In the genomic region with DNA sequence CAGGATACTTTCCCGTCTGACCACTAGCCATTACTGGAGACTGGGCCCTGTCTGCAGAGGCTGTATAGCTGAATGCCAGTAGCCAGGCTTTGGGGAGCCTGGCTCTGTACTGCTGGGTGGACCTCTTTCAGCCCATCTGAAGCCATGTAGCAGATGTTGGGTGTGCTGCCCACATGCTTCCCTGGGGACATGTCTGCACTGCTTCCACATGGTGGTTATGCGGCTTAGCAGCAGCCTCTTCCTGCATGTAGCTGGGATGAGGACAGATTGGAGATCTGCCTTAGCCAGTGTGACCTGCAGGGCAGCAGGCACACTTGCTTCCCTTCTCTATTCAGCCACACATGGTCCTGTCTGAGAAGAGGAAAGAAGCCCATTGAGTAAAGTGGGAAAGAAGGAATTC, we compare ENCODE assay signal across 23 mouse cellular contexts. TPM values are rescaled to one million over a fixed set of nuclear protein-coding genes. Genes with fewer than 3 reads are reported as not detected.
"Had no signal": no experiment of that assay in that cellular context is flagged by ENCODE, and none has a peak within 500 bp of the region (broad histone marks: within the 10 kb centered on the region; RNA-seq: fewer than 3 reads in every experiment).

No protein-coding gene starts in this region.

- H3K27me3 ChIP-seq: kidney, embryonic 15.5 days; limb, embryonic 13.5 days; liver, embryonic 13.5 days; midbrain, embryonic 13.5 days had no signal

- DNase-seq: kidney, adult 11 months; kidney, adult 8-10 months; kidney, postnatal 10 days; kidney, postnatal 36 days; layer of hippocampus, adult 9-11 months; liver; liver, embryonic 13.5 days; lung, adult 2 months; lung, postnatal 14 days; lung, postnatal 4 days; right cerebral cortex, adult 18-20 months; right cerebral cortex, postnatal 14 days; right cerebral cortex, postnatal 4 days; thymus, adult 2 months; thymus, postnatal 14 days had no signal

- H3K4me1 ChIP-seq: limb, embryonic 10.5 days; limb, embryonic 13.5 days; midbrain, embryonic 10.5 days had no signal

- H3K9ac ChIP-seq: kidney, embryonic 15.5 days; limb, embryonic 13.5 days; liver, embryonic 13.5 days; midbrain, embryonic 13.5 days had no signal

- ATAC-seq: midbrain, embryonic 13.5 days; midbrain, embryonic 16.5 days had no signal

- H3K27ac ChIP-seq: kidney, embryonic 15.5 days; limb, embryonic 10.5 days; limb, embryonic 13.5 days; liver, embryonic 13.5 days; midbrain, embryonic 10.5 days; midbrain, embryonic 13.5 days; stomach, postnatal 0 days had no signal

- H3K4me2 ChIP-seq: kidney, embryonic 15.5 days; limb, embryonic 13.5 days; liver, embryonic 13.5 days; midbrain, embryonic 13.5 days had no signal

- H3K9me3 ChIP-seq: kidney, embryonic 15.5 days; limb, embryonic 10.5 days; limb, embryonic 13.5 days; liver, embryonic 13.5 days; midbrain, embryonic 10.5 days; midbrain, embryonic 13.5 days had no signal

- H3K4me3 ChIP-seq: kidney, embryonic 15.5 days; limb, embryonic 10.5 days; limb, embryonic 13.5 days; liver, embryonic 13.5 days; midbrain, embryonic 10.5 days; midbrain, embryonic 13.5 days had no signal

RNA-seq across cellular contexts. Expression of gene Chat, which starts 56.5 kb away (rescaled TPM):
- polyA plus RNA-seq: kidney, embryonic 15.5 days; limb, embryonic 10.5 days; limb, embryonic 13.5 days; liver, embryonic 13.5 days; liver, embryonic 16.5 days; lung, adult 2 months had no signal

RNA-seq across cellular contexts. Expression of gene Slc18a3, which starts 57.7 kb away (rescaled TPM):
- polyA plus RNA-seq: limb, embryonic 10.5 days; liver, embryonic 13.5 days had no signal
